Mouse (Mus musculus) heart, embryonic 11.5 days (tissue): Measurements from ENCODE around the gene Gtf2e1. TPM values are rescaled to one million over a fixed set of nuclear protein-coding genes. Genes with fewer than 3 reads are reported as not detected.

Experiments
- ATAC-seq: fragments of 200-750 bp; cut with Nextera tagmentation; replicated peaks from 2 replicates; pipeline ENCODE4 v1.8.0; 2017; ENCODE audit warnings: moderate library complexity; ENCODE audit not compliant: insufficient number of reproducible peaks, low FRiP score, low TSS enrichment
- H3K27ac ChIP-seq: fragments of 300-500 bp; sonication (generic); 2 replicates; pipeline ENCODE4 v1.5.1; 2014; ENCODE audit warnings: mild to moderate bottlenecking, low read depth, low read length
- H3K27me3 ChIP-seq: fragments of 300-500 bp; sonication (generic); 2 replicates; pipeline ENCODE4 v1.6.1; 2014; ENCODE audit warnings: mild to moderate bottlenecking, low read length, mixed read lengths; ENCODE audit not compliant: control insufficient read depth, insufficient read depth
- H3K36me3 ChIP-seq: fragments of 300-500 bp; sonication (generic); 2 replicates; pipeline ENCODE4 v1.6.1; 2014; ENCODE audit warnings: mild to moderate bottlenecking, low read length, moderate library complexity, mixed read lengths; ENCODE audit not compliant: control insufficient read depth, insufficient read depth
- H3K4me1 ChIP-seq: fragments of 300-500 bp; sonication (generic); 2 replicates; pipeline ENCODE4 v1.6.1; 2014; ENCODE audit warnings: low read length; ENCODE audit not compliant: control insufficient read depth, insufficient read depth
- H3K4me2 ChIP-seq: fragments of 300-500 bp; sonication (generic); 2 replicates; pipeline ENCODE4 v1.6.1; 2014; ENCODE audit warnings: mild to moderate bottlenecking, moderate library complexity
- H3K4me3 ChIP-seq: fragments of 300-500 bp; sonication (generic); 2 replicates; pipeline ENCODE4 v1.5.1; 2014; ENCODE audit warnings: low read depth, low read length
- H3K9ac ChIP-seq: fragments of 300-500 bp; sonication (generic); 2 replicates; pipeline ENCODE4 v1.6.1; 2014; ENCODE audit warnings: mild to moderate bottlenecking, low read depth, low read length, moderate library complexity
- H3K9me3 ChIP-seq: fragments of 300-500 bp; sonication (generic); replicated peaks from 2 replicates; pipeline ENCODE4 v1.6.1; 2016; ENCODE audit warnings: low read length; ENCODE audit not compliant: control insufficient read depth
- WGBS: fragments of 180-500 bp; shearing (Covaris S2); extraction: QIAGEN DNeasy Blood & Tissue Kit; methylation state at CpG from one replicate; pipeline ENCODE4 v1.1.7; 2014; ENCODE audit not compliant: insufficient replicate concordance; 5-methylcytosine and 5-hydroxymethylcytosine counted together
- polyA plus RNA-seq: library from polyadenylated mRNA; unstranded; fragments of >200 nt; fragmentation: Nextera tagmentation; extraction: Ambion mirVana; gene quantifications from 2 replicates; pipeline ENCODE4 v1.2.1, GENCODE M21; 2014

Gtf2e1 gene
- polyA plus RNA-seq, 1 experiment from 2014 or later = 27.2 TPM

- Histone ChIP-seq H3K4me1 (0 out of 2 replicates have a peak, but pooled peaks cover 3% of the 10 kb centered on the region), H3K4me3 (no peak overlapping the region), H3K36me3 (no peaks in the 10 kb centered on the region; the same call in none of the 2 replicates), H3K9me3 (no peaks in the 10 kb centered on the region), H3K9ac (no peak overlapping the region), H3K27ac (no peak overlapping the region), H3K27me3 (no peaks in the 10 kb centered on the region), H3K4me2 (no peak overlapping the region)
- ATAC-seq = no peak
- WGBS = 94% methylated on average over 1 of the region's 1 CpGs
These were observed 7.5 kb downstream of the Gtf2e1 start for GRCm38 (mm10) chr16:37532046-37532445.

GRCm38 (mm10) chr16:37530170-37530569, 9.4 kb downstream of the Gtf2e1 start:
- Histone ChIP-seq H3K27me3 (no peaks in the 10 kb centered on the region), H3K9me3 (no peaks in the 10 kb centered on the region), H3K9ac (no peak overlapping the region), H3K4me3 (no peak overlapping the region), H3K27ac (no peak overlapping the region), H3K36me3 (no peaks in the 10 kb centered on the region; the same call in none of the 2 replicates), H3K4me1 (peaks cover 12% of the 10 kb centered on the region), H3K4me2 (no peak overlapping the region)
- no peak for ATAC-seq
- WGBS = 90% methylated on average over 6 of the region's 6 CpGs

GRCm38 (mm10) chr16:37526688-37527223, 12.8 kb downstream of the Gtf2e1 start:
- WGBS = 71% methylated on average over 3 of the region's 3 CpGs
- no peak for ATAC-seq
- Histone ChIP-seq H3K9ac (no peak overlapping the region), H3K27me3 (no peaks in the 10 kb centered on the region), H3K9me3 (no peaks in the 10 kb centered on the region), H3K4me3 (no peak overlapping the region), H3K4me2 (0 out of 2 replicates have a peak overlapping the region, but pooled peaks have one; percentile 6), H3K4me1 (peaks cover 9% of the 10 kb centered on the region), H3K27ac (peak overlapping the region; percentile 5; the same call in 1 of the 2 replicates), H3K36me3 (peaks cover 17% of the 10 kb centered on the region)

- ATAC-seq = no peak
- Histone ChIP-seq H3K9ac (no peak overlapping the region), H3K4me3 (no peak overlapping the region), H3K27ac (no peak overlapping the region), H3K27me3 (no peaks in the 10 kb centered on the region), H3K4me1 (peaks cover 9% of the 10 kb centered on the region), H3K4me2 (no peak overlapping the region), H3K9me3 (peaks cover 4% of the 10 kb centered on the region; the same call in 1 of the 2 replicates), H3K36me3 (peaks cover 30% of the 10 kb centered on the region)
- 88% methylated on average over 2 of the region's 2 CpGs for WGBS
These were observed 14.5 kb downstream of the Gtf2e1 start for GRCm38 (mm10) chr16:37525121-37525520.

- no peaks in the 10 kb centered on the region for H3K27me3 ChIP-seq
- peaks cover 38% of the 10 kb centered on the region for H3K36me3 ChIP-seq
- H3K27ac ChIP-seq = no peak overlapping the region
- H3K4me3 ChIP-seq = no peak overlapping the region
- 89% methylated on average over 7 of the region's 7 CpGs for WGBS
- H3K4me2 ChIP-seq = no peak overlapping the region
- no peak overlapping the region for H3K9ac ChIP-seq
- no peak for ATAC-seq
- H3K4me1 ChIP-seq = peaks cover 9% of the 10 kb centered on the region
- H3K9me3 ChIP-seq = peaks cover 5% of the 10 kb centered on the region; the same call in 1 of the 2 replicates
These were observed 17.4 kb downstream of the Gtf2e1 start for GRCm38 (mm10) chr16:37522100-37522697.

- no peak overlapping the region for H3K9ac ChIP-seq
- H3K4me1 ChIP-seq = no peaks in the 10 kb centered on the region
- no peaks in the 10 kb centered on the region for H3K27me3 ChIP-seq
- H3K27ac ChIP-seq = no peak overlapping the region
- no peak overlapping the region for H3K4me3 ChIP-seq
- H3K36me3 ChIP-seq = peaks cover 41% of the 10 kb centered on the region
- 89% methylated on average over 2 of the region's 2 CpGs for WGBS
- no peak for ATAC-seq
- peaks cover 5% of the 10 kb centered on the region; the same call in 1 of the 2 replicates for H3K9me3 ChIP-seq
- no peak overlapping the region for H3K4me2 ChIP-seq
These were observed 19.2 kb downstream of the Gtf2e1 start for GRCm38 (mm10) chr16:37520190-37521040.

GRCm38 (mm10) chr16:37519721-37520120, 19.9 kb downstream of the Gtf2e1 start:
- Histone ChIP-seq H3K27me3 (no peaks in the 10 kb centered on the region), H3K36me3 (peaks cover 41% of the 10 kb centered on the region), H3K27ac (no peak overlapping the region), H3K4me3 (no peak overlapping the region), H3K4me1 (no peaks in the 10 kb centered on the region), H3K9me3 (peaks cover 5% of the 10 kb centered on the region; the same call in 1 of the 2 replicates), H3K9ac (no peak overlapping the region), H3K4me2 (no peak overlapping the region)
- 93% methylated on average over 1 of the region's 1 CpGs for WGBS
- no peak for ATAC-seq

- Histone ChIP-seq H3K36me3 (peaks cover 39% of the 10 kb centered on the region), H3K27me3 (no peaks in the 10 kb centered on the region), H3K9me3 (peaks cover 5% of the 10 kb centered on the region; the same call in 1 of the 2 replicates), H3K4me1 (no peaks in the 10 kb centered on the region), H3K9ac (no peak overlapping the region), H3K27ac (no peak overlapping the region), H3K4me2 (no peak overlapping the region), H3K4me3 (no peak overlapping the region)
- 65% methylated on average over 2 of the region's 2 CpGs for WGBS
- no peak for ATAC-seq
These were observed 20.9 kb downstream of the Gtf2e1 start for GRCm38 (mm10) chr16:37518662-37519061.
